Mouse (Mus musculus) cortical plate, adult 2 months (tissue): ENCODE results near the gene Mapk6.

ENCODE experiments used
- CTCF ChIP-seq: fragments of 200-500 bp; IDR thresholded peaks from 2 replicates; pipeline ENCODE4 v1.5.1; 2011; ENCODE audit warnings: mild to moderate bottlenecking, control low read depth, low read length; ENCODE audit not compliant: insufficient read depth; ENCODE audit errors: extremely low read depth
- POLR2A ChIP-seq: fragments of 200-500 bp; IDR thresholded peaks from 2 replicates; pipeline ENCODE4 v1.6.1; 2011; ENCODE audit warnings: mild to moderate bottlenecking, low read length, control low read depth; ENCODE audit not compliant: insufficient read depth; ENCODE audit errors: extremely low read depth

DNA sequence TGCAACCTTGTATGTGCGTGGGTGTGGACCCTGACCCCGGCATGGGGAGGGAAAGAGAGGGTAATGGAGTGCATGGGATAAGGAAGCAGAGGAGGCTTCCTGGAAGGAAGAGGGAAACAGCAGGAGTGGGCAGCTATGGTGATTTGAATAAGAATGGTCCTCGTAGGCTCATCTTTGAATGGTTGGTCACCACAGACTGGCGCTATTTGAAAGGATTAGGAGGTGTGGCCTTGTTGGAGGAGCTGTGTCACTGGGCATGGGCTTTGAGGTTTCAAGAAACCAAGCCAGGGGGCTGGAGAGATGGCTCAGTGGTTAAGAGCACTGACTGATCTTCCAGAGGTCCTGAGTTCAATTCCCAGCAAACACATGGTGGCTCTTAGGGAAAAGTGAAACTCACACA lies 44.6 kb downstream of the Mapk6 start:
- TF ChIP-seq POLR2A (no peak), CTCF (no peak)
